Mouse (Mus musculus) cerebellum, adult 11 months (tissue): ENCODE measurements at regions not wholly inside any gene's neighbourhood (a gene's known extent, or its start where the extent isn't known, plus 50 kb on each side); places are given as distances from the start of the nearest gene placed in this dataset.
"Not testable (repeated sequence)": the region's sequence is repeated elsewhere in the genome, so short reads cannot be mapped to it uniquely, and the experiment has no call there.

Experiments
- DNase-seq: peaks from one replicate; pipeline ENCODE4 v3.0.0; 2022

DNA sequence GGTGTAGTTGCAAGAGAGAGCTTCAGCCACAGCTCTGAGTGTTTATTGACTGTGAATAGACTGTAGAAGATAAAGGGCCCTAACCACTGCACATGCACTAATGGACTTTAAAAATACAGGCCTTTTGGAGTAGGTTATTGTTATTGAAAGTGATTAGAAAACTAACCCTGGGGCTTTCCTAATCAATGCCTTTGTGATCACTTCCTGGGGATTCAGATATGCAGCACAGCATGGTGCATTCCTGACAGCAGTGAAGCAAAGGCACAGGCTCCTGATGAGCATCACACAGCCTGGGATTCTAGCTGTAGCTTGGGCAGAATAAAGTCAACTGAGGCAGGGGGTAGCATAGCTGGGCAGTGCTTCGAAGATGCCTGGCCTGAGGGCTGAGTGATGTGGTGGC is 87.3 kb downstream of the Gm11077 start:
- no peak for DNase-seq

DNA sequence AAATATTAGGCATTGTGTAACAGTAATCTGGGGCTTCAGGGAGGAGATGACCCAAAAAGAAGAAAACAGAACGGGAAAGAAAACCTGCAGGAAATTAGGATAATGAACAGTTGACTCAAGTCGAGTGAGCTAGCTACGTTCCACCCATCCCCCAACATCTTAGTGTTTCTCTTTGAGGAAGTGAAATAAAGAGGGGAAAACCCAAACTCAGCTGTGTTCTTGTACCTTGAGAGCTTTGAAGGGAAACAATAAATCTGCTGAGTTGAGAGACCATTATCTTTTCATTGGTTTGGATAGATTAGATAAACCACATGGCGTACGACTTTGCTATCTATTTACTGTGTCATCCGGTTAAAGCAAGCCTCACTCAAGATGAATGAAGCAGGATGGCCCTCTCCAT is 87.7 kb downstream of the Gm11077 start:
- DNase-seq = no peak

DNA sequence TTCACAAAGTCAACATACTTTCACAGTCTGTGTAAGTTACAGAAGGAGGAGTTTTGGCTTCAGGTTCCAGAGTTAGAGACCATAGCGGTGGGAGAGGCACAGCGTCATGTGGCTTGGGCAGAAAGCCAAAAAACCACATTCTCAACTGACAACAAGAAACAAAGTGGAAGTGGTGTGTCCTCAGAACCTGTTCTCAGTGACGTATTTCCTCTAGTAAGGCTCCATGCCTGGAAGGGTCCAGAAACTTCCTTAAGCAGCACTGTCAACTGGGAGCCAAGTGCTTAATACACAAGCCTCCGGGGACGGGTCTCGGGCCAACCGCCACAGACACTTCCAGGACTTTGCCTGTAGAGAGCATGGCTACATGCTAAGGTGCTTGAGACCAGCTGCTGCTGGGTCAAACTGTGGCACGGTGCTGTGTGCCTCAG is 90.4 kb downstream of the Gm11077 start:
- no peak for DNase-seq

- no peak for DNase-seq
Measured at GRCm38 (mm10) chr6:140826522-140826921, 97.4 kb downstream of the Gm11077 start.

DNA sequence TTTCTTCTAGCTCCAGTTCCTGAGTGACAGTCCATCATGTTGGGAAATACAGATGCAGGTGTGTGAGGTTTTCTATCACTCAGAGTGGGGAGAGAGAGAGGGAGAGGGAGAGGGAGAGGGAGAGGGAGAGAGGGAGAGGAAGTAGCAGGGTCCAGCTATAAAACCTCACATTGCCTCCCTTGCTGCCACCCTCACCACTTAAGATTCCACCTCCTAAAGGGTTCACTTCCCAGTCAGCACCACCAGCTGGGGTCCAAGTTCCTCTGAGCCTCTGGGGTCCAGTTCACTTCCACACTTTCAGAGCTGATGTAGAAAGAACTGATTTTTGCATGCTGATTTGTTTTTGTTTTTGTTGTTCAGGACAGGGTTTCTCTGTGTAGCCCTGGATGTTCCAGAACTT is 98.6 kb downstream of the Gm11077 start:
- no peak for DNase-seq

DNA sequence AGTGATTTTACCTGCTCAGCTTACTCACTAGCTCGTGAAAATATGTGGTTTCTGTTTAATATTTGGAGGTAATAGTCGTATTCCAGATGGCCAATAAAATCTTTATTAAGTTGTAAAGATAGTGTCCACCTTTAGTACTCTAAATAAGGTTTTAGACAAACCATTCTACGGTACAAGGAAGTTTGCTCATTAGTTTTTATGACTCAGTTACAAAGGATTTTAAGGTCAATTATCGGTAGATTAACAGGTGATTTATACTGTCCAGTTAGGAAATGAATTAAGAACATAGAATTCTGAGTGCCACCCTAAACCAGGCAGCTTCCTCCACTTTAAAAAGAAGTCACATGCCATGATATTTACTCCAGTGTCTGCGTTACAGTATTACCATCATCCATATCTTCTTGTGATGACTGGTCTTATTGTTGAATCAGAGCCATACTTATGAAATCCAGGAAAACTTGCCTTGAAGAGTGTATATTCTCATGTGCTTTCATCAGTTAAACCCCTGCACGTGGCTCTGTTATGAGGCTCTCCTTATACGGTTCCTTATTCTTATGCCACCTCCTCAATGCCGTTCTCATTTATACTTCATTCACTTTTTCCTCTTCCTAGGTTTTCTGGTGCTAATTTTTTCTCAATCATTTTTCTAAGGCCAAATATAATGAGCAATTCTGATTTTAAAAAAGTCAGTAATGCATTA is 114.4 kb downstream of the Gm11077 start:
- DNase-seq = no peak

- no peak for DNase-seq
Measured at GRCm38 (mm10) chr6:140847165-140847564, 118.1 kb downstream of the Gm11077 start.

- DNase-seq = no peak
Measured at GRCm38 (mm10) chr6:140852420-140852819, 123.3 kb downstream of the Gm11077 start.

GRCm38 (mm10) chr6:140853508-140853907 is 124.4 kb downstream of the Gm11077 start:
- DNase-seq = peak; percentile 25

GRCm38 (mm10) chr6:140854691-140855090 is 125.6 kb downstream of the Gm11077 start:
- DNase-seq = no peak

- DNase-seq = peak; percentile 15
Measured at GRCm38 (mm10) chr6:140856468-140857117, 127.5 kb downstream of the Gm11077 start.

DNA sequence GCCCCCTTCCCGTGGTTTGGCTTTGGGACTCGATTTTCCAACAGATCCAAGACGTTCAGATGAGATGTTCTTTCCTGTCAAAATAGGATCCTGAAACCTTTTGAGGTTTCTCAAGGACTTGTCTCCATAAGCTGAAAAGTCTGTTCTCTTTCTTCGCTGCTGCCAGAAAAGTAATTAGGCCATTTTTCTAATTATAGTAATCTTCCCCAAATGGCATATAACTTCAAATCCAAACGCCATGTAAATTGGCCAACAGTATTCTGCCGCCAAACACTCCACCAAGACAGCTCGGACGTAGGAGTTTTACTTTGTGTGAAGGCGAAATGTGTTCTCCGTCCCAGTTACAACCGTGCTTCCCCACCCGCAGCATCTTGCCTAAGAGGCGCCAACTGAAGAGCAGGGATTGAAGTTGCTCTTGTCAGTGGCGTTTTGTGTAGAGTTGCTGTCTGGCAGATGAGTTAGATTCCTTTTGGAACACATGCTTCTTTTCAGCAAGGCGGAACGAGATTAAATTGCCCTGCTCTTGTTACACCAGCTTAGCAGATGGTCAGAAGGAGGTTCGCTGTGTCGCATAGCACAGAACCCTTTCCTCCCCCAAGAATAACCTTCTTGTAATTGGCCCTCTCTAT is 128.1 kb downstream of the Gm11077 start:
- DNase-seq = peak; percentile 41

DNA sequence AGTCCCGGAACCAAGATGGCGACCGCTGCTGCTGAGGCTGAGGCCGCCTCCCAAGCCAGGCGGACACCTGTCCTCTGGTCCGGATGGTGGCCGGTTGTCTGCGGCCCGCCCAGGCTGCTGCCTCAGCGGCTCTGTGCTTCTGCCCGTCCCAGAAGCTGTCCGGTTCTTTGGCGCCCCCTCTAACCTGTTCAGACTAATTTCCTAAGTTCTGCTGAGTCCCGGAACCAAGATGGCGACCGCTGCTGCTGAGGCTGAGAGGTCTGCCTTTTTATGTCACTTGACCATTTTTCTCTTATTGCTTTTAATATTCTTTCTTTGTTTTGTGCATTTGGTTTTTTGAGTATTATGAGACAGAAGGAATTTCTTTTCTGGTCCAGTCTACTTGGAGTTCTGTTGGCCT is 140.4 kb downstream of the Gm11077 start:
- DNase-seq = not testable (repeated sequence)

DNA sequence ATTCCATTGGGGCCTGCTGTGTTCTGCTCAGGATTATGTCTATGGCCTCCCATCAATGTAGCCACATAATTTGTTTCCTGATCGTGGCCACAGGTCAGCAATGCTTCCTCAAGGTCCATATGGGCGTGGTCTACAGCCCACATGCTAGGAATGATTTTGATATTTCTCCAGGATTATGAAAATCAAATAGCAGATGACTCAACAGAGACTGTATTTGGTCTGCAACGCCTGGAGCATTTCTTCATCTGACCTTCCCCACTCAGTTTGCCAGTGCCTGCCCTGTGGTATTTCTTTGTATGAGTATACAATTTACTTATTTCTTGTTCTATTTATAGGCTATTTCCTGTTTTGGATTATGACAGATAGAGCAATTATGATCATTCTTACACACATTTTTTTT is 145.7 kb downstream of the Gm11077 start:
- DNase-seq = no peak

DNA sequence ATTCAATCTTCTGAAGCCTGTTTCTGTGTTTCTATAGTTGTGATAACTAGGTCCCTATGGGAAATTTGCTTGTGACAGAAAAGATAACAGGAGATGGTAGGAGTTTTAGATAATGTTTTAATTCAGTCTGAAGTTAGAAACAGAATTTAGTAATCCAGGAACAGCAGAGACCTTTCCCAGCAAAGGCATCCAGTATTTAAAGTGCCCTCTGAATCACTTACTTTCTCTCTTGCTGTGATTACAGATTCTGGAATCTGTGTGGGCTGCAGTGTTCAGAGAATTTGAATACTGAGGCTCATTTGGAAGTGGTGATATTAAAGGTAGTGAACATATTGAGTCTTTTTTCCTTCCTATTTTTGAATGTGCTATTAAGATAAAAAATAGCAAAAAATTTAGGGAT is 154.6 kb downstream of the Gm11077 start:
- no peak for DNase-seq

- no peak for DNase-seq
Measured at GRCm38 (mm10) chr6:140888610-140889009, 159.5 kb downstream of the Gm11077 start.

GRCm38 (mm10) chr6:140890060-140890459 is 161.0 kb downstream of the Gm11077 start:
- DNase-seq = no peak

- no peak for DNase-seq
Measured at GRCm38 (mm10) chr6:140890591-140890990, 161.5 kb downstream of the Gm11077 start.

DNA sequence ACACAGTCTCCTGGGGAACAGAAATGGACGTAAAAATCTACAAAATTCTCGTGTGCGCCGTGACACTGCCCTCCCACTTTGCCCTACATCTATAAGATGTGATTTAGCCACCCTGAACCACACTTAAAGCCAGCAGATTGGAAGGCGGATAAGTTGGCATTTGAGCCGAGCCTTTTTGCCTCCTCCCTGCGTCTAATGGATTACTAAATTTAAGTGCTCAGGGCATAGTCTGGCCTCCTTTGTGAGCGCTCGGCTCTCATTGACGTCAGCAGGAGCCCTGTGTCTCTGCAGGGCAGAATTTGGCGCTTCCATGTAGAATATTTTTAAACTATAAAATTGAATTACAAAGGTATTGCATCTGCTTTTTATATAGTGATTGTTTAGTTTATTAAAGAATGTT is 165.4 kb downstream of the Gm11077 start:
- DNase-seq = peak; percentile 34

GRCm38 (mm10) chr6:140895441-140895840 is 166.4 kb downstream of the Gm11077 start:
- DNase-seq = no peak

- DNase-seq = no peak
Measured at GRCm38 (mm10) chr6:140897111-140897510, 168.0 kb downstream of the Gm11077 start.

GRCm38 (mm10) chr6:140924319-140924981 is 195.4 kb downstream of the Gm11077 start:
- peak; percentile 38 for DNase-seq

DNA sequence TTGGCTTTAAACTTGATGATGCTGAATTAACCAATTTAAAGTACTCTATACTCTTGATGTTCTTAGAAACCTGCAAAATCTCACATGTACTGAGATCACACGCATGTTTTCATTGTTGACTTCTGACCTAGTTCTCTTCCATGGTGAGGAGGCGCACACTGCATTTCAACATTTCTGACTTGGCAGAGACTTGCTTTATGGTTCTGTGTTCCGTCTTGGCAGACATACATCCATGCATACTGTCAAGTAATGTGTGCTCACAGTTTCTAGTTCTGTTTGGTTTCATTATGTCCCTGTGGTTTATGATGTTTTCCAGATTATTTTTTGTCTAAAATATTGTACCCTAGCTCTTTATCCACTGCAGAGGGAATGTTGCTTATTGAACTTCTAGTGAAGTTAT is 198.5 kb downstream of the Gm11077 start:
- no peak for DNase-seq

DNA sequence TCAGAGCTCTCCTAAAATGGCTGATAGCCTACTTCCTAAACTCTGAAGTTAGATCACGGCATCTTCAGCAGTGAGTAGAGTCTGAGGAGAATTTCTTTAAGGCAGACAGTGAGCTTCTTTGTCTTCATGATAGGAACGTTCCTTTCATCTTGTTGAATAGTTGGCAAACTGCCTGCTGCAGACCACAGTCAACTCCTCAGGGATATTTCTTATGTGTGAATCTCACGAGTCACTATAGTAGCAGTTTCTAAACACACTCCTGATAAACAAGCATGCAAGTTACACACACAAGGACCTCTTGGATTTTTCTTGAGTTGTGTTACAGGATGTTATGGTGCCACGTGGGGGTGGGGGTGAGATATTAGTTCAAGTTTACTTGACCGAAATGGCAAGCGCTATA is 205.2 kb downstream of the Gm11077 start:
- DNase-seq = no peak
